Mouse (Mus musculus) embryo, embryonic 10.5 days (tissue): ENCODE measurements around the gene Rfc1.

ENCODE experiments used
- DNase-seq: peaks from one replicate; pipeline ENCODE4 v3.0.0-alpha.2; 2015; ENCODE audit warnings: low spot score

Rfc1 gene

GRCm38 (mm10) chr5:65335298-65336074 lies at the start of gene Rfc1:
Gene Rfc1 (minus strand): TSS chr5:65335670.
- DNase-seq: peak; percentile 94

- DNase-seq: no peak
Measured at GRCm38 (mm10) chr5:65374746-65375145, 39.3 kb upstream of the Rfc1 start.

- no peak for DNase-seq
Measured at GRCm38 (mm10) chr5:65371551-65371950, 36.1 kb upstream of the Rfc1 start.

- no peak for DNase-seq
Measured at GRCm38 (mm10) chr5:65367837-65368236, 32.4 kb upstream of the Rfc1 start.

GRCm38 (mm10) chr5:65357771-65358170 lies 22.3 kb upstream of the Rfc1 start:
- no peak for DNase-seq

GRCm38 (mm10) chr5:65356851-65357250 lies 21.4 kb upstream of the Rfc1 start:
- DNase-seq: no peak

GRCm38 (mm10) chr5:65354985-65355384 lies 19.5 kb upstream of the Rfc1 start:
- DNase-seq: no peak

- DNase-seq: no peak
Measured at GRCm38 (mm10) chr5:65354097-65354496, 18.6 kb upstream of the Rfc1 start.

GRCm38 (mm10) chr5:65350508-65350907 lies 15.0 kb upstream of the Rfc1 start:
- no peak for DNase-seq

- peak; percentile 52 for DNase-seq
Measured at GRCm38 (mm10) chr5:65348168-65348567, 12.7 kb upstream of the Rfc1 start, which contains the start of gene Klb. Gene Klb (plus strand): TSS chr5:65348314.

GRCm38 (mm10) chr5:65340167-65340566 lies 4.7 kb upstream of the Rfc1 start:
- DNase-seq: no peak

GRCm38 (mm10) chr5:65338394-65338793 lies 2.9 kb upstream of the Rfc1 start:
- no peak for DNase-seq

- no peak for DNase-seq
Measured at GRCm38 (mm10) chr5:65336075-65336355, 545 bp upstream of the Rfc1 start.

- no peak for DNase-seq
Measured at GRCm38 (mm10) chr5:65334788-65335187, 682 bp downstream of the Rfc1 start.

- no peak for DNase-seq
Measured at GRCm38 (mm10) chr5:65329971-65330370, 5.5 kb downstream of the Rfc1 start.

GRCm38 (mm10) chr5:65326212-65326611 lies 9.3 kb downstream of the Rfc1 start:
- DNase-seq: no peak

GRCm38 (mm10) chr5:65324758-65325355 lies 10.6 kb downstream of the Rfc1 start:
- no peak for DNase-seq

- DNase-seq: no peak
Measured at GRCm38 (mm10) chr5:65324271-65324670, 11.2 kb downstream of the Rfc1 start.

- DNase-seq: no peak
Measured at GRCm38 (mm10) chr5:65322165-65322564, 13.3 kb downstream of the Rfc1 start.

GRCm38 (mm10) chr5:65319176-65319575 lies 16.3 kb downstream of the Rfc1 start:
- DNase-seq: no peak

- no peak for DNase-seq
Measured at GRCm38 (mm10) chr5:65308866-65309265, 26.6 kb downstream of the Rfc1 start.

- DNase-seq: no peak
Measured at GRCm38 (mm10) chr5:65308208-65308607, 27.3 kb downstream of the Rfc1 start.

GRCm38 (mm10) chr5:65305516-65305915 lies 30.0 kb downstream of the Rfc1 start:
- no peak for DNase-seq

- DNase-seq: no peak
Measured at GRCm38 (mm10) chr5:65300121-65300520, 35.3 kb downstream of the Rfc1 start.
